Mouse (Mus musculus) common myeloid progenitor, adult 5-6 weeks (primary cell): ENCODE data around the gene Snai3. TPM values are rescaled to one million over a fixed set of nuclear protein-coding genes. Genes with fewer than 3 reads are reported as not detected.

Experiments
- total RNA-seq: library from RNA; stranded (forward); fragments of 200-1000, 187-1606 nt; gene quantifications from 2 replicates; pipeline ENCODE4 v1.2.3, GENCODE M21; 2017

Gene Snai3
- total RNA-seq, 1 experiment from 2014 or later: not detected

Other genes starting within 250 kb of the Snai3 start
- gene Zfpm1, start 178.6 kb downstream of the Snai3 start, total RNA-seq: 53.0 and 72.2 TPM in 2 replicates
- not detected in 2 replicates for gene Trhr2, start 100.0 kb downstream of the Snai3 start, total RNA-seq
- gene Zc3h18, start 84.1 kb downstream of the Snai3 start, total RNA-seq: 68.9 and 81.0 TPM in 2 replicates
- 0.96 TPM in 1 of 2 replicates, not detected in the other for gene Il17c, start 38.7 kb downstream of the Snai3 start, total RNA-seq
- gene Cyba, start 27.8 kb downstream of the Snai3 start, total RNA-seq: 42.2 and 44.6 TPM in 2 replicates
- gene Mvd, start 17.3 kb downstream of the Snai3 start, total RNA-seq: 1.2 and 3.2 TPM in 2 replicates
- gene Rnf166, start 15.3 kb upstream of the Snai3 start, total RNA-seq: 28.9 and 31.6 TPM in 2 replicates
- gene Ctu2, start 15.4 kb upstream of the Snai3 start, total RNA-seq: 7.8 and 26.5 TPM in 2 replicates
- 19.4 and 22.3 TPM in 2 replicates for gene Piezo1, start 90.6 kb upstream of the Snai3 start, total RNA-seq
- gene Cdt1, start 107.3 kb upstream of the Snai3 start, total RNA-seq: 38.7 and 53.3 TPM in 2 replicates
- gene Aprt, start 116.2 kb upstream of the Snai3 start, total RNA-seq: 72.1 and 79.3 TPM in 2 replicates
- gene Galns, start 150.7 kb upstream of the Snai3 start, total RNA-seq: 12.8 and 13.2 TPM in 2 replicates
- gene Trappc2l, start 150.9 kb upstream of the Snai3 start, total RNA-seq: 12.8 TPM in 2 replicates
- gene Pabpn1l, start 162.0 kb upstream of the Snai3 start, total RNA-seq: not detected in 2 replicates
- gene Cbfa2t3, start 238.4 kb upstream of the Snai3 start, total RNA-seq: 9.0 and 28.2 TPM in 2 replicates